Mouse (Mus musculus) CH12.LX (cell line): ENCODE data around the gene Gjd3.

Experiments
- CTCF ChIP-seq, 2 experiments: IDR thresholded peaks in 1 of 2; conservative IDR thresholded peaks in 1 of 2; 2 replicates each; pipeline ENCODE4 v1.5.1; 2011 to 2012; ENCODE audit warnings: low read depth in 2 of 2, low read length in 2 of 2, improper control_type of control experiment in 1 of 2, inconsistent platforms in 1 of 2, mild to moderate bottlenecking in 1 of 2, moderate library complexity in 1 of 2
- HCFC1 ChIP-seq: IDR thresholded peaks from 2 replicates; pipeline ENCODE4 v1.6.1; 2012; ENCODE audit warnings: low read depth, mild to moderate bottlenecking, inconsistent platforms, low read length, improper control_type of control experiment
- POLR2A ChIP-seq: IDR thresholded peaks from 2 replicates; pipeline ENCODE4 v1.6.1; 2011; ENCODE audit warnings: low read depth, mild to moderate bottlenecking, improper control_type of control experiment, low read length

GRCm38 (mm10) chr11:98951026-98951906, 31.6 kb downstream of the Gjd3 start:
- TF ChIP-seq POLR2A (no peak), HCFC1 (no peak), CTCF (conservative IDR thresholded peaks at IDR 0.05 in 1 of 2, IDR thresholded peaks at IDR 0.05 in 1 of 2; ENCODE audit: low read depth in 2 of 2, low read length in 2 of 2) (no peak)
